Mouse (Mus musculus) erythroblast, embryonic 14.5 days (primary cell): Measurements from ENCODE around the gene Inafm2.

Experiments
- GATA1 ChIP-seq: IDR thresholded peaks from 2 replicates; pipeline ENCODE4 v1.6.1; 2012; ENCODE audit warnings: low read length, inconsistent platforms, mixed read lengths
- TAL1 ChIP-seq: IDR thresholded peaks from 3 replicates; pipeline ENCODE4 v1.6.1; 2012; ENCODE audit warnings: low read length, inconsistent platforms, mixed read lengths

- TF ChIP-seq TAL1 (no peak), GATA1 (no peak)
These were observed 2.2 kb upstream of the Inafm2 start for GRCm38 (mm10) chr2:118743261-118743943.
